Mouse (Mus musculus) retina, adult 2 months (tissue): Measurements from ENCODE around the gene Arhgap24.
"Not testable (repeated sequence)": the region's sequence is repeated elsewhere in the genome, so short reads cannot be mapped to it uniquely, and the experiment has no call there.

Experiments used
- DNase-seq: peaks from one replicate; pipeline ENCODE4 v3.0.0-alpha.2; 2012; ENCODE audit warnings: low read depth, low spot score

Arhgap24 gene

GRCm38 (mm10) chr5:102874605-102875298 is 393.6 kb downstream of the Arhgap24 start:
- DNase-seq: peak; percentile 68

GRCm38 (mm10) chr5:102875628-102876027 is 394.4 kb downstream of the Arhgap24 start:
- DNase-seq: no peak

GRCm38 (mm10) chr5:102888482-102889162 is 407.4 kb downstream of the Arhgap24 start:
- no peak for DNase-seq

- DNase-seq: no peak
Observed at GRCm38 (mm10) chr5:102889163-102889488, 407.9 kb downstream of the Arhgap24 start.

- no peak for DNase-seq
Observed at GRCm38 (mm10) chr5:102892226-102892625, 411.0 kb downstream of the Arhgap24 start.

GRCm38 (mm10) chr5:102898301-102898700 is 417.1 kb downstream of the Arhgap24 start:
- no peak for DNase-seq

- DNase-seq: no peak
Observed at GRCm38 (mm10) chr5:102899680-102900215, 418.6 kb downstream of the Arhgap24 start.

GRCm38 (mm10) chr5:102901176-102901575 is 420.0 kb downstream of the Arhgap24 start:
- no peak for DNase-seq

GRCm38 (mm10) chr5:102903487-102903886 is 422.3 kb downstream of the Arhgap24 start:
- no peak for DNase-seq

- DNase-seq: no peak
Observed at GRCm38 (mm10) chr5:102904066-102904465, 422.9 kb downstream of the Arhgap24 start.

- peak; percentile 57 for DNase-seq
Observed at GRCm38 (mm10) chr5:102905441-102906211, 424.4 kb downstream of the Arhgap24 start.

GRCm38 (mm10) chr5:102920199-102920598 is 439.0 kb downstream of the Arhgap24 start:
- no peak for DNase-seq

- no peak for DNase-seq
Observed at GRCm38 (mm10) chr5:102926786-102927185, 445.6 kb downstream of the Arhgap24 start.

- no peak for DNase-seq
Observed at GRCm38 (mm10) chr5:102930161-102930560, 449.0 kb downstream of the Arhgap24 start.

- DNase-seq: not testable (repeated sequence)
Observed at GRCm38 (mm10) chr5:102943864-102944630, 462.9 kb downstream of the Arhgap24 start.

GRCm38 (mm10) chr5:102946625-102947024 is 465.4 kb downstream of the Arhgap24 start:
- DNase-seq: no peak

GRCm38 (mm10) chr5:102947061-102947711 is 466.0 kb downstream of the Arhgap24 start:
- no peak for DNase-seq
